Mouse (Mus musculus) E14TG2a.4 (cell line): ENCODE measurements at regions not wholly inside any gene's neighbourhood (a gene's known extent, or its start where the extent isn't known, plus 50 kb on each side); places are given as distances from the start of the nearest gene placed in this dataset.

Experiments used
- H3K27me3 ChIP-seq: 2 replicates; pipeline ENCODE4 v1.6.1; 2014; ENCODE audit warnings: low read length, control low read depth; ENCODE audit not compliant: insufficient read depth
- H3K36me3 ChIP-seq: 2 replicates; pipeline ENCODE4 v1.6.1; 2014; ENCODE audit warnings: low read length, control low read depth; ENCODE audit not compliant: insufficient read depth
- H3K4me1 ChIP-seq: replicated peaks from 2 replicates; pipeline ENCODE4 v1.6.1; 2014; ENCODE audit warnings: low read depth, low read length, control low read depth
- H3K4me3 ChIP-seq: replicated peaks from 2 replicates; pipeline ENCODE4 v1.5.1; 2014; ENCODE audit warnings: mild to moderate bottlenecking, low read length
- H3K9me3 ChIP-seq: 2 replicates; pipeline ENCODE4 v1.6.1; 2014; ENCODE audit warnings: low read length, control low read depth
- CTCF ChIP-seq: conservative IDR thresholded peaks from 2 replicates; pipeline ENCODE4 v1.5.1; 2014; ENCODE audit warnings: low read length
- NANOG ChIP-seq: IDR thresholded peaks from 2 replicates; pipeline ENCODE4 v1.6.1; 2014; ENCODE audit warnings: borderline replicate concordance, low read length, mixed read lengths
- POU5F1 ChIP-seq: IDR thresholded peaks from 2 replicates; pipeline ENCODE4 v1.6.1; 2014; ENCODE audit warnings: low read length, borderline replicate concordance

DNA sequence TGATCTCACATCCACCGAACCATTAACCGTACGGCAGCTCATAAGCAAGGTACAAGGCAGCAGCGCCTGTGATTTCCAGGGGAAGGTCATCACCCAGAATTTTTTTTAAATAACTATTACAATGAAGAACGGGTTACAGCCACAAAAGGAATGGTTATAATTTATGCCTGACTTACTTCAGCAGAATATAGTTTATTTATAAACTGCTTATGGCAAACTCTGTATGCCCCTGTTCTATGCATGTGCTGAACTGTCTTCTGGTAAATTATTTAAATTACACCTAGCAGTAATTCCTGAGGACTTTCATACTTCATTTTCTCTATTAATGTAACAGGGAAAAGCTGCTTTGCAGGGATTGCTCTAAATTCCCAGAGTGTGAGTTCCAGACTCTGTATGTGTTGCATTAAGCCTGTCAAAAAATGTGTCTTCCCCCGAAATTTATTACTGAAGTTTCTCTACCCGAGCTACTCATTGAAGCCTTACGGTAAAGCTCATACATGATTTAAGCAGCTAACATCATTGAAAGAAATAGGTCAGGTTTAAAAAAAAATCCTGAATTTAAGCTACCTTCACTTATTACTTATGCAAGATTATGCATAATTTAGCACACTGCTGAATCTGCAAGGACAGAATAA, 782.4 kb upstream of the Mms22l start:
- no peaks in the 10 kb centered on the region for H3K27me3 ChIP-seq
- no peak overlapping the region for H3K4me3 ChIP-seq
- TF ChIP-seq CTCF (no peak), NANOG (no peak), POU5F1 (no peak)
- peaks cover 4% of the 10 kb centered on the region for H3K4me1 ChIP-seq
- H3K36me3 ChIP-seq, result no peaks in the 10 kb centered on the region
- H3K9me3 ChIP-seq, result no peaks in the 10 kb centered on the region

DNA sequence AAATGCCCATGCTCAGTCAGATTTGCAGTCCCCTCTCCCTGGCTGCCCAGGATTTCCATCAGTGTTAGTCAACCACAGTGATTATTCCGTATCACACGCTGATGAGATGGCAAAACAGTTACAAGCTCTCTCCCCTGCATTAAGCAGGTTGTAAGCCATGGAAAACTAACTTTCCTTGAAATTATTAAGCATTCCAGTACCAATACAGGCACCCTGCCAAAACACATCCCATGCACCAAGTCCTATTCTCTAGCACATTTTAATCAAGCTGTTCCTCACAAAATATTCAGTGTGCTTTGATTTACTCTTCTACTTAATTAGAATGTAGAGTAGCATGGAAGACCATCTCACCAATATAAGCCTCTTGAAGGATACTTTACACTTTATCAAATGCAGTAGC, 768.4 kb upstream of the Mms22l start:
- no peak overlapping the region for H3K4me3 ChIP-seq
- no peak for TF ChIP-seq CTCF
- no peak for TF ChIP-seq POU5F1
- no peak for TF ChIP-seq NANOG
- H3K27me3 ChIP-seq, result no peaks in the 10 kb centered on the region
- H3K9me3 ChIP-seq, result no peaks in the 10 kb centered on the region
- no peaks in the 10 kb centered on the region for H3K4me1 ChIP-seq
- no peaks in the 10 kb centered on the region for H3K36me3 ChIP-seq

DNA sequence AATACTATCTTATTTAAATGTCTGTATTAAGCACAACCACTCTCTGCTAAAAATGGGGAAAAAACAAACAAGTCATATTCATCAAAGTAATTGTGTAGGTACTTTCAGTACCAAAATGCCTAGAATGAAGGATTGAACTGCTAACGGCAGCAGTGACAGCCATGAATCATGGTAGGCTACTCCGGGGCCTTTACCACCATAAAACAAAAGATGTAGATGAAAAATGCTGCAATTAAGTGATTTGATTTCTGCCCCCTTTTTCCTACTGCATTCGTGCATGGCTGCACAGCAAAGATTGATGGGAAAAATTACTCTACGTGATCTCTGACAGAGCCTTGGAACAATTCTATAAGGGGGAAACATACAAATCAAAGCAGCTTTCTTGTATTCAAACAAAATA, 763.8 kb upstream of the Mms22l start:
- TF ChIP-seq CTCF, result no peak
- TF ChIP-seq NANOG, result no peak
- no peak for TF ChIP-seq POU5F1
- Histone ChIP-seq H3K9me3 (peaks cover 3% of the 10 kb centered on the region), H3K4me3 (no peak overlapping the region), H3K27me3 (no peaks in the 10 kb centered on the region), H3K36me3 (no peaks in the 10 kb centered on the region), H3K4me1 (no peaks in the 10 kb centered on the region)

- H3K4me3 ChIP-seq, result no peak overlapping the region
- no peaks in the 10 kb centered on the region for H3K27me3 ChIP-seq
- H3K9me3 ChIP-seq, result no peaks in the 10 kb centered on the region
- H3K4me1 ChIP-seq, result no peaks in the 10 kb centered on the region
- no peak for TF ChIP-seq NANOG
- no peak for TF ChIP-seq POU5F1
- TF ChIP-seq CTCF, result no peak
- no peaks in the 10 kb centered on the region for H3K36me3 ChIP-seq
These were observed 752.2 kb upstream of the Mms22l start for GRCm38 (mm10) chr4:23744079-23744478.

GRCm38 (mm10) chr4:23758005-23758404, 738.2 kb upstream of the Mms22l start:
- Histone ChIP-seq H3K36me3 (no peaks in the 10 kb centered on the region), H3K9me3 (no peaks in the 10 kb centered on the region), H3K4me1 (no peaks in the 10 kb centered on the region), H3K4me3 (no peak overlapping the region), H3K27me3 (no peaks in the 10 kb centered on the region)
- no peak for TF ChIP-seq POU5F1
- TF ChIP-seq NANOG, result no peak
- no peak for TF ChIP-seq CTCF

DNA sequence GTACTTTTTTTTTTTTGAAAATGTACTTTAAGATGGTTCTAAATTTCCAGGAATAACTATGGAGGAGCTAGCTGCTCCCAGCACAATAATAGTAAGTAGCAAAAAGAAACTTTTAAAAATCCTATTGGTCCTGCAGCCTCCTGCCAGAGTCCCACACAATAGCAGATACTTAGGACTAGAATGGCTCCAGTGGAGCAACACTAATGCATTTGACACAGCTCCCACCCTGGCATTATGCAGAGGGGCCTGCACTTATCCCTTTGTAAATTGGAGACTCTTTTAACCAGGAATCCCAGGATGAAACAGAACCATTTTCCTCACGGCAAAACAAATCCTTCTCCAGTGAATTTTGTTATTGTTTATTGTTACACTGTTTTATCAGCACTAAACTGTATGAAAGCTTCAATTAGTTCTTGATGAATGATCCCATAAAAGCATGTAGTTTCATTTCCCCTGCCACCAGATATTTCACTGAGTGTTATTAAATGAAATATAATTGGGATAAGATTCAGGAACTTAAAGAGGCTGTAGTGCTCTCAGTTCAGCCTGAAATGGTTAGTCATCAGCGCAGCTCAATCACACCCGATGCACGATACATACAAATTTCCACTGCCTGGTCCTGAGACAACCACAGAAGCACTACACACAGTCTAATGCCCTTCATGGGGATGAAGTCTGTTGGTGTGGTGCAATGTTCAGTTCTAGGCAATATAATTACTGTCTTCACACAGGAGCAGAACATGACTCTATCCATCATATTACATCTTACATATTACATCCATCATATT, 708.6 kb upstream of the Mms22l start:
- no peak for TF ChIP-seq CTCF
- TF ChIP-seq POU5F1, result no peak
- TF ChIP-seq NANOG, result no peak
- no peaks in the 10 kb centered on the region for H3K36me3 ChIP-seq
- H3K27me3 ChIP-seq, result no peaks in the 10 kb centered on the region
- H3K4me1 ChIP-seq, result peaks cover 13% of the 10 kb centered on the region
- no peaks in the 10 kb centered on the region for H3K9me3 ChIP-seq
- no peak overlapping the region for H3K4me3 ChIP-seq

- H3K27me3 ChIP-seq, result no peaks in the 10 kb centered on the region
- H3K4me1 ChIP-seq, result no peaks in the 10 kb centered on the region
- TF ChIP-seq NANOG, result no peak
- no peak for TF ChIP-seq POU5F1
- TF ChIP-seq CTCF, result no peak
- H3K36me3 ChIP-seq, result no peaks in the 10 kb centered on the region
- no peaks in the 10 kb centered on the region for H3K9me3 ChIP-seq
- no peak overlapping the region for H3K4me3 ChIP-seq
These were observed 672.7 kb upstream of the Mms22l start for GRCm38 (mm10) chr4:23823516-23823915.

DNA sequence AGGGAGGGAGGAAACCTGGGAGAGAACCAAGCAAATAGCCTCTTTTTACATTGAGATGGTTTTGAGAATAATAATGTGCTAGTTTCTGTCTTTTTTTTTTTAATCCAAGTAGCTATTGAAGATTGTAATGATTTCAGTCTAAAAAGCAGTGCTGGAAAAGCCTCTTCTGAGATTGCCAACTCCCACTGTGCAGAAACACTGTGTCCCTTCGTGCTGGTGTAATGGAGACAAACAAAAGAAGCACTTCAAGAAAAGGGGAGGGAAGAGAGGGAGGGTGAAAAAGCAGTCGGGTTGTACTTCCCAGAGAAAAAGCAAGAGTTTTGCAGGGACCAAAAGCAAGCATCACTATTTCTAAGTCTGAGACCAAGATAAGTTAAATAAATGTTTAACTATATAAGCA, 669.4 kb upstream of the Mms22l start:
- H3K27me3 ChIP-seq, result no peaks in the 10 kb centered on the region
- no peak overlapping the region for H3K4me3 ChIP-seq
- TF ChIP-seq NANOG, result no peak
- TF ChIP-seq CTCF, result no peak
- TF ChIP-seq POU5F1, result no peak

More for the DNA sequence above, 669.4 kb upstream of the Mms22l start:
- no peaks in the 10 kb centered on the region for H3K9me3 ChIP-seq
- H3K4me1 ChIP-seq, result no peaks in the 10 kb centered on the region
- no peaks in the 10 kb centered on the region for H3K36me3 ChIP-seq
